Mouse (Mus musculus) forebrain, embryonic 11.5 days (tissue): ENCODE data around the gene Clns1a. TPM values are rescaled to one million over a fixed set of nuclear protein-coding genes. Genes with fewer than 3 reads are reported as not detected.

Experiments
- ATAC-seq: fragments of 200-750 bp; cut with Nextera tagmentation; replicated peaks from 2 replicates; pipeline ENCODE4 v1.8.0; 2017; ENCODE audit warnings: moderate TSS enrichment; ENCODE audit not compliant: low FRiP score
- DNase-seq: peaks from one replicate; pipeline ENCODE4 v3.0.0-alpha.2; 2017; ENCODE audit warnings: low spot score
- H3K27ac ChIP-seq: fragments of 300-500 bp; sonication (generic); 2 replicates; pipeline ENCODE4 v1.5.1; 2014; ENCODE audit warnings: low read depth, low read length
- H3K27me3 ChIP-seq: fragments of 300-500 bp; sonication (generic); 2 replicates; pipeline ENCODE4 v1.6.1; 2014; ENCODE audit warnings: mild to moderate bottlenecking, low read length, mixed read lengths; ENCODE audit not compliant: control insufficient read depth, insufficient read depth
- H3K36me3 ChIP-seq: fragments of 300-500 bp; sonication (generic); 2 replicates; pipeline ENCODE4 v1.6.1; 2014; ENCODE audit warnings: mild to moderate bottlenecking, low read length, moderate library complexity, mixed read lengths; ENCODE audit not compliant: control insufficient read depth, insufficient read depth
- H3K4me1 ChIP-seq: fragments of 300-500 bp; sonication (generic); replicated peaks from 2 replicates; pipeline ENCODE4 v1.6.1; 2014; ENCODE audit warnings: low read length, mixed read lengths; ENCODE audit not compliant: control insufficient read depth, insufficient read depth
- H3K4me2 ChIP-seq: fragments of 300-500 bp; sonication (generic); 2 replicates; pipeline ENCODE4 v1.6.1; 2014; ENCODE audit warnings: low read depth, mild to moderate bottlenecking, low read length, moderate library complexity, mixed read lengths; ENCODE audit not compliant: severe bottlenecking
- H3K4me3 ChIP-seq: fragments of 300-500 bp; sonication (generic); 2 replicates; pipeline ENCODE4 v1.5.1; 2014; ENCODE audit warnings: low read depth, low read length
- H3K9ac ChIP-seq: fragments of 300-500 bp; sonication (generic); 2 replicates; pipeline ENCODE4 v1.6.1; 2014; ENCODE audit warnings: low read length
- H3K9me3 ChIP-seq: fragments of 300-500 bp; sonication (generic); 2 replicates; pipeline ENCODE4 v1.6.1; 2016; ENCODE audit warnings: low read length, mixed read lengths; ENCODE audit not compliant: control insufficient read depth
- WGBS: fragments of 180-500 bp; shearing (Covaris S2); extraction: QIAGEN DNeasy Blood & Tissue Kit; methylation state at CpG from one replicate; pipeline ENCODE4 v1.1.7; 2014; 5-methylcytosine and 5-hydroxymethylcytosine counted together
- polyA plus RNA-seq: library from polyadenylated mRNA; unstranded; fragments of >200 nt; fragmentation: Nextera tagmentation; extraction: Ambion mirVana; gene quantifications from 2 replicates; pipeline ENCODE4 v1.2.1, GENCODE M21; 2014

The Clns1a gene
- polyA plus RNA-seq, 1 experiment from 2014 or later, result 250 TPM

DNA sequence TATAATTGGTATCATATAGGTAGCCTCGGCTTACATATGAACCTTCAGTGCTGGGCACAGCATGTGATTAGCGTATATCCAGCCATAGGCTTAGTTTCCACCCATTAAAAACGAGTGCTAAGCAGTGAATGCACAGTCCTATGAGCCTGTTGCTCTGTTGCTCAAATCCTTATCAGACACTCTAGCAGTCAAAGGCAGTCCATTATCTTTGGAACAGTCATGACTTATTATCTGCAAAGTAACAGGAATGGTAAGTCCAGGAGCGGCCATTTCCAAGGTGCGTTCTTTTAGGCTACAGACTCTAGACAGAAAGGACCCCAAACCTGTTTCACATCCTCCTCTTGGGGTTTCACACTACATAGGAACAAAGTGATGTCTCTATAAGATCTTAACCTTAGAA lies 37.2 kb downstream of the Clns1a start:
- H3K9ac ChIP-seq, result no peak overlapping the region
- H3K36me3 ChIP-seq, result no peaks in the 10 kb centered on the region
- no peak for ATAC-seq
- H3K27me3 ChIP-seq, result no peaks in the 10 kb centered on the region
- WGBS, result 85% methylated on average over 5 of the region's 5 CpGs
- no peak for DNase-seq
- H3K4me3 ChIP-seq, result no peak overlapping the region
- H3K4me1 ChIP-seq, result peaks cover 9% of the 10 kb centered on the region; the same call in 1 of the 2 replicates
- H3K27ac ChIP-seq, result no peak overlapping the region
- no peak overlapping the region for H3K4me2 ChIP-seq
- H3K9me3 ChIP-seq, result no peaks in the 10 kb centered on the region

DNA sequence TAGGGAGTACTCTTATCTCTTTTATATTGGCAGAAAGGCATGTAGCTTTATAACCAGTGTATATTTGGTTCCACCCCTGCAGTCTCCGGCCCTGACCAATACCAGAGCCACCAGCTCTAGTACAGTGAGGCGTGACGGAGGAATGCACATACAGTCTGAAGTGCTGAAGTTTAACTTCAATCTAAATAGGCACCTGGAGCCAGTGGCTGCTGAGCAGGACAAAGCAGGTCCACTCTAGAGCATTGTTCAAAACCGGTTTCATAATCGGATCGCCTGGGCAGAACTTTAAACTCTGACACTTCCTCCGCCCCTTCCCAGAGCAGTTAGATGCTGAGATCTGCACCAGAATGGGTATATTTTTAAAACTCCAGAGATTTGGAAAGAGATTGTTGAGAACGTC lies 38.6 kb downstream of the Clns1a start:
- Histone ChIP-seq H3K4me2 (no peak overlapping the region), H3K36me3 (no peaks in the 10 kb centered on the region)

DNA sequence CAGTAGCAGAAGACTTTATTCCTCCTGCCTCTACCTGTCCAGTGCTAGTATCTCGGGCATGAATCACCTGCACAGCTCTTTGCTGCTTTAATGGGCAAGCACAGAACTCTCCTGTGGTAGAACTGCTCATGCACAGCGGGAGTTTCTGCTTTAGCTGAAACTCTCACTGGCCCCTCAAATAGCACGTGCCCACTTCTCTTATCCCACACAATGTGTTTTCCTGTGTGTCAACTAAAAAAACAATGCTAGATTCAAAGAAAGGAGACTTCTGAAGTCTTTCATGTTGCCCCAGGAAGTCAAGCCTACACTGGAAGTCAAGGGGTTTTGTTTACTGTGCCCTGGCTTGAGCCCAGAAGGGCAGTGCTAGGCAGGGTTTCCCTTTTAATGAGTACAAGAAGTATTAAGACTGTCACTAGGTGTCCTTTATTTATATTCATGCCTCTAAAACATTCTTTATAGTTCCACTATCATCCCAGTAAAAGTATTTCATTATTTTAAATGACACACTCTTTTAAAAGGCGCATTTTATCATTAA lies 39.5 kb downstream of the Clns1a start:
- no peaks in the 10 kb centered on the region for H3K27me3 ChIP-seq
- ATAC-seq, result no peak
- H3K9ac ChIP-seq, result no peak overlapping the region
- H3K4me2 ChIP-seq, result no peak overlapping the region
- H3K27ac ChIP-seq, result no peak overlapping the region
- no peaks in the 10 kb centered on the region for H3K9me3 ChIP-seq
- H3K4me3 ChIP-seq, result no peak overlapping the region
- H3K36me3 ChIP-seq, result no peaks in the 10 kb centered on the region
- WGBS, result 30% methylated on average over 4 of the region's 4 CpGs
- no peaks in the 10 kb centered on the region; the same call in 1 of the 2 replicates for H3K4me1 ChIP-seq
- no peak for DNase-seq

More for the DNA sequence above, 38.6 kb downstream of the Clns1a start:
- Histone ChIP-seq H3K4me1 (peaks cover 2% of the 10 kb centered on the region; the same call in 1 of the 2 replicates), H3K9me3 (no peaks in the 10 kb centered on the region), H3K27ac (no peak overlapping the region), H3K9ac (no peak overlapping the region), H3K4me3 (no peak overlapping the region), H3K27me3 (no peaks in the 10 kb centered on the region)
- DNase-seq (no peak), ATAC-seq (no peak)
- 81% methylated on average over 8 of the region's 8 CpGs for WGBS

DNA sequence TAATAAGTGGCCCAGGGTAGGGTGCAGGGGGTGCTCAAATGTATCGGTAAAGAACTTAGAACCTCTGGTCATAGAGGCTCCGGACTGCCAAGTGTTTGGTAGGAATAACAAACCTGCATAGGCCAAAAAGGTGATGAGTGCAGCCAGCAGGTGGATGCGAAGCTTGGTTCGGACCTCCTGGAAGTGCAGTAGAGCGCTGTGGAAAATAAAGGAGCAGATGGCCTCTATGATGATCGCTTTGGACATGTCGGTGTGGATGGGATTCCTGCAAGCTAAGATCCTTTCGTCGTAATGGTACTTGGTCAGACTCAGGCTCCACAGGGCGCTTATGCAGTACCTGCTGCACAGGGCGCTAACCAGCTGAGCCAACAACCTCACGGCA lies 40.8 kb downstream of the Clns1a start:
- Histone ChIP-seq H3K36me3 (no peaks in the 10 kb centered on the region), H3K9me3 (no peaks in the 10 kb centered on the region), H3K4me3 (peak overlapping the region; percentile 56), H3K27me3 (no peaks in the 10 kb centered on the region), H3K9ac (peak overlapping the region; percentile 65), H3K4me1 (no peaks in the 10 kb centered on the region; the same call in 1 of the 2 replicates), H3K4me2 (peak overlapping the region; percentile 80), H3K27ac (no peak overlapping the region)
- ATAC-seq (no peak), DNase-seq (no peak)
- WGBS, result 7% methylated on average over 12 of the region's 12 CpGs

DNA sequence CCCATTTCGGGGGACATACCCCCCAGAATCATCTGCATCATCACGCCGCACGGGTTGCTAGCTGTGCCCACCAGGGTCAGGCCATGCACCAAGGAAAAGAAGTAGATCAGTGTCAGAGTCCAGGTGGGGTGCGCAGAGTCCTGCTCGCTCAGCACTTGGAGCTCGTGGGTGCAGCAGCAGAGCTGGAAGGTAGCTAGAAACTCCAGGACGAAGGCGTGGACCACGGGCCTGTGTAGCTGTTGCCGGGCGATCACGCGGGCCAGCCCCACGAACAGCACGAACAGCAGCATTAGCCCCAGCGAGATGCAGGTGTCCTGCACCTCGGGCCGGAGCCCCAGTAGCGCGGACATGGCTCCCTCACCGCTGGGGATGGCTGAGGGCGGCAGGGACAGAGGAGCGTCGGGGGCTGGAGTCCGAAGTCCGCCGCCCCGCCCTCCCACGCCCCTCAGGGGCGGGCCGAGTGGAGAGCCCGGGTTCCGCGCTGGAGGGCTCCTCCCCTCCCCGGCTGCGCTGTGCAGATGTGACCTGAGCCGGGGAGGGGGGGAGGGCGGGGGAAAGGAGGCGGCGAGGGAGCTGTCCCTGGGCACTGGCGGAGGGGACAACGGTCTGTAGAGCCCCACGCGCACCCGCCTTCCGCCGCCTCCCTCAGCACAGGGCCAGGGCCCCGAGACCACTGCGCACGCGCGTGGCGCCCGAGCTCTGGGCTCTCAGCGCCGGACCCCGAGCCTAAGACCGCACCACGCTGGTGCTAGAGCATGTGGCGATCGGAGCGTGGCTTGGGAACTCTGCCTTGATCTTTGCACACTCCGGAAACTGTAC lies 41.4 kb downstream of the Clns1a start, which contains the start of gene Aqp11:
Gene Aqp11, minus strand, starts transcription at position 652 of the 819 bp plus-strand sequence.
- H3K27ac ChIP-seq, result no peak within 1 kb of the TSS
- H3K9me3 ChIP-seq, result no peaks in the 10 kb centered on the region
- under 1% methylated on average over 60 of the region's 64 CpGs for WGBS
- ATAC-seq (peak; percentile 95), DNase-seq (peak; percentile 94)
- H3K4me2 ChIP-seq, result peak within 1 kb of the TSS; percentile 80
- peak within 1 kb of the TSS; percentile 56 for H3K4me3 ChIP-seq
- H3K9ac ChIP-seq, result peak within 1 kb of the TSS; percentile 65
- no peaks in the 10 kb centered on the region; the same call in 1 of the 2 replicates for H3K4me1 ChIP-seq
- H3K36me3 ChIP-seq, result no peaks in the 10 kb centered on the region
- H3K27me3 ChIP-seq, result no peaks in the 10 kb centered on the region

DNA sequence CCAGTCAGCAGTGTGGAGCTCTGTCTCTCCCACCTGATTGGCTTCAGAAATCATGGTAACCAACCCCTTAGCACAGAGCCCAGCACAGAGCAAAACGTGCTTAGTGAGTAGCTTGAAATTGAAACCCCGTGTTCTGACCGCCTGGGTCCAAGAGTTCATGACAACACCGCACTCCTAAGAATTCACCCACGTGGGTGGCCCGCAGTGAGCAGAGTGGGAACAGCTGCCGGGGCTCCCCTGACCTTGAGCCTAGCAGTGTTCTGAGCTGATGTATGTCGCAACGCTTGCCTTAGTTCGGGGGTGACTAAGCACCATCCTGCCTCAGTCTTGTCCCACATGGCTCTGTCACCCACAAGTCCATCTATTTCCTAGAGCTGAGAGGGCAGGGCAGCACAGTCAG lies 44.5 kb downstream of the Clns1a start:
- Histone ChIP-seq H3K4me3 (no peak overlapping the region), H3K36me3 (no peaks in the 10 kb centered on the region), H3K4me1 (no peaks in the 10 kb centered on the region; the same call in 1 of the 2 replicates), H3K9me3 (no peaks in the 10 kb centered on the region), H3K27ac (no peak overlapping the region), H3K27me3 (no peaks in the 10 kb centered on the region), H3K9ac (no peak overlapping the region), H3K4me2 (no peak overlapping the region)
- ATAC-seq, result no peak
- WGBS, result 35% methylated on average over 10 of the region's 10 CpGs
- DNase-seq, result no peak

DNA sequence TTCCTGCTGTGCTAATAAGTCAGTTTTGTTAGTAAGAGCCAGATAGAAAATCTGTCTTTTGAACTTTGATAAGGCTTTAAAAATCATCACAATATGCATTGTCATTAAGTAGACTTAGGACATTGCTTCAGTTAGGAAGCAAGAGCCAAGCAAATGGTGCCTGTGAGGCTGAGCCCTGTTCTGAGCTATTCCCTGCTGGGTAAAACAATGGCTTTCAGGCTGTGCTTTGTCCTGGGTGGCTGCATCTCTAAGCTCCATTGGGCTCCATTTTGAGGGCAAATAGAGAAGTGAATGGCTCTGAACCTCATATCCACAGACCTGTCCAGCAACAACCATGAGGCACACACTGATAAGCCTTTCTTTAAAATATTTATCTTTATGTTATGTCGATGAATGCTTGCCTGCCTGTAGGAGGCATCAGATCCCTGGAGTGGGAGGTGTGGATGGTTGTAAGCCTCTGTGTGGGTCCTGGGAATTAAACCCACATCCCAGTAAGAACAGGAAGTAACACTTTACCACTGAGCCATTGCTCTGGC lies 45.4 kb downstream of the Clns1a start:
- Histone ChIP-seq H3K9ac (no peak overlapping the region), H3K27ac (no peak overlapping the region), H3K4me3 (no peak overlapping the region), H3K4me2 (no peak overlapping the region), H3K36me3 (no peaks in the 10 kb centered on the region), H3K4me1 (no peaks in the 10 kb centered on the region), H3K9me3 (no peaks in the 10 kb centered on the region), H3K27me3 (no peaks in the 10 kb centered on the region)
- no peak for ATAC-seq
- no peak for DNase-seq
- 3% methylated on average over 1 of the region's 1 CpGs for WGBS

DNA sequence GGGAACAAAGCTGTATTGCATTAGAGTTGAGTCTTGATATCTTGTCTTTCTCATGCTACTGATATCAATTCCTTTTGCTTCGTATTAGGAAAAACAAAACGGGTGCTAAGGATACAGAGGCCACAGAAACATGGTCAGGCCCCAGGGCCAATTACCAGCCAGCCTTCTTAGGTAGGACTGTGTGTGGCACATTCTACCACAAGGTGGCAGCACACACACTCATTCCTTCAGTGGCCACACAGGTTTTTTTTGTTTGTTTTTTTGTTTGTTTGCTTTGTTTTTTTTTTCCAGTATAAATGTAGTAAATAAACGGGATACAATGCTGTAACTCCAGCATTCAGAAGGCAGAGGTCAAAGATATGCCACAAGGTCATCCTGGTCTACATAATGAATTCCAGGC lies 48.9 kb downstream of the Clns1a start:
- Histone ChIP-seq H3K4me3 (no peak overlapping the region), H3K9ac (no peak overlapping the region), H3K9me3 (no peaks in the 10 kb centered on the region), H3K27ac (no peak overlapping the region), H3K36me3 (no peaks in the 10 kb centered on the region), H3K27me3 (no peaks in the 10 kb centered on the region), H3K4me2 (no peak overlapping the region), H3K4me1 (peaks cover 2% of the 10 kb centered on the region; the same call in 1 of the 2 replicates)
- 17% methylated on average over 3 of the region's 3 CpGs for WGBS
- ATAC-seq (no peak), DNase-seq (peak; percentile 74)
